Mouse (Mus musculus): ENCODE data around the gene Dscam. TPM values are rescaled to one million over a fixed set of nuclear protein-coding genes. Genes with fewer than 3 reads are reported as not detected.

Gene Dscam
- polyA plus RNA-seq, 1 experiment from 2014 or later = not detected

- H3K4me2 ChIP-seq (ENCODE audit: low read length) = no peak overlapping the region
- no peaks in the 10 kb centered on the region for H3K9me3 ChIP-seq (ENCODE audit: control insufficient read depth, low read length)
- H3K4me3 ChIP-seq (ENCODE audit: control insufficient read depth in 1 of 2, insufficient read depth in 1 of 2, low read depth in 1 of 2, low read length in 2 of 2) = no peak overlapping the region
- no peak overlapping the region for H3K27ac ChIP-seq (replicated peaks in 1 of 2; ENCODE audit: control insufficient read depth in 1 of 2, insufficient read depth in 1 of 2, low read depth in 2 of 2, low read length in 2 of 2)
- no peaks in the 10 kb centered on the region for H3K27me3 ChIP-seq (ENCODE audit: control insufficient read depth, insufficient read depth, low read length)
- no peak overlapping the region for H3K9ac ChIP-seq (ENCODE audit: low read length)
- no peaks in the 10 kb centered on the region for H3K36me3 ChIP-seq (ENCODE audit: control insufficient read depth, insufficient read depth, low read length)
- no peaks in the 10 kb centered on the region for H3K4me1 ChIP-seq (ENCODE audit: control insufficient read depth in 2 of 2, insufficient read depth in 2 of 2, low read length in 2 of 2)
- ATAC-seq (ENCODE audit: insufficient number of reproducible peaks, insufficient read depth, low FRiP score, low read depth) = no peak
- 68% methylated on average over 2 of the region's 2 CpGs for WGBS
These were observed 65.3 kb downstream of the Dscam start for GRCm38 (mm10) chr16:97105266-97105665.

GRCm38 (mm10) chr16:97103046-97103445, 67.5 kb downstream of the Dscam start:
- WGBS = 54% methylated on average over 2 of the region's 2 CpGs
- Histone ChIP-seq H3K36me3 (ENCODE audit: control insufficient read depth, insufficient read depth, low read length) (no peaks in the 10 kb centered on the region), H3K9ac (ENCODE audit: low read length) (no peak overlapping the region), H3K4me2 (ENCODE audit: low read length) (no peak overlapping the region), H3K4me3 (ENCODE audit: control insufficient read depth in 1 of 2, insufficient read depth in 1 of 2, low read depth in 1 of 2, low read length in 2 of 2) (no peak overlapping the region), H3K4me1 (ENCODE audit: control insufficient read depth in 2 of 2, insufficient read depth in 2 of 2, low read length in 2 of 2) (no peaks in the 10 kb centered on the region), H3K27me3 (ENCODE audit: control insufficient read depth, insufficient read depth, low read length) (no peaks in the 10 kb centered on the region), H3K27ac (replicated peaks in 1 of 2; ENCODE audit: control insufficient read depth in 1 of 2, insufficient read depth in 1 of 2, low read depth in 2 of 2, low read length in 2 of 2) (no peak overlapping the region), H3K9me3 (ENCODE audit: control insufficient read depth, low read length) (no peaks in the 10 kb centered on the region)
- ATAC-seq (ENCODE audit: insufficient number of reproducible peaks, insufficient read depth, low FRiP score, low read depth) = no peak

- H3K27me3 ChIP-seq (ENCODE audit: control insufficient read depth, insufficient read depth, low read length) = no peaks in the 10 kb centered on the region
- 75% methylated on average over 2 of the region's 2 CpGs for WGBS
- H3K4me1 ChIP-seq (ENCODE audit: control insufficient read depth in 2 of 2, insufficient read depth in 2 of 2, low read length in 2 of 2) = no peaks in the 10 kb centered on the region
- H3K4me2 ChIP-seq (ENCODE audit: low read length) = no peak overlapping the region
- ATAC-seq (ENCODE audit: insufficient number of reproducible peaks, insufficient read depth, low FRiP score, low read depth) = no peak
- H3K27ac ChIP-seq (replicated peaks in 1 of 2; ENCODE audit: control insufficient read depth in 1 of 2, insufficient read depth in 1 of 2, low read depth in 2 of 2, low read length in 2 of 2) = no peak overlapping the region
- H3K36me3 ChIP-seq (ENCODE audit: control insufficient read depth, insufficient read depth, low read length) = no peaks in the 10 kb centered on the region
- no peak overlapping the region for H3K4me3 ChIP-seq (ENCODE audit: control insufficient read depth in 1 of 2, insufficient read depth in 1 of 2, low read depth in 1 of 2, low read length in 2 of 2)
- H3K9me3 ChIP-seq (ENCODE audit: control insufficient read depth, low read length) = no peaks in the 10 kb centered on the region
- H3K9ac ChIP-seq (ENCODE audit: low read length) = no peak overlapping the region
These were observed 70.5 kb downstream of the Dscam start for GRCm38 (mm10) chr16:97100091-97100490.

- Histone ChIP-seq H3K4me1 (ENCODE audit: control insufficient read depth in 2 of 2, insufficient read depth in 2 of 2, low read length in 2 of 2) (no peaks in the 10 kb centered on the region), H3K27ac (replicated peaks in 1 of 2; ENCODE audit: control insufficient read depth in 1 of 2, insufficient read depth in 1 of 2, low read depth in 2 of 2, low read length in 2 of 2) (no peak overlapping the region), H3K27me3 (ENCODE audit: control insufficient read depth, insufficient read depth, low read length) (no peaks in the 10 kb centered on the region), H3K4me2 (ENCODE audit: low read length) (no peak overlapping the region), H3K4me3 (ENCODE audit: control insufficient read depth in 1 of 2, insufficient read depth in 1 of 2, low read depth in 1 of 2, low read length in 2 of 2) (no peak overlapping the region), H3K36me3 (ENCODE audit: control insufficient read depth, insufficient read depth, low read length) (no peaks in the 10 kb centered on the region), H3K9me3 (ENCODE audit: control insufficient read depth, low read length) (no peaks in the 10 kb centered on the region), H3K9ac (ENCODE audit: low read length) (no peak overlapping the region)
- ATAC-seq (ENCODE audit: insufficient number of reproducible peaks, insufficient read depth, low FRiP score, low read depth) = no peak
- WGBS = 80% methylated on average over 5 of the region's 5 CpGs
These were observed 72.0 kb downstream of the Dscam start for GRCm38 (mm10) chr16:97098508-97098907.

- H3K4me1 ChIP-seq (ENCODE audit: control insufficient read depth in 2 of 2, insufficient read depth in 2 of 2, low read length in 2 of 2) = no peaks in the 10 kb centered on the region
- no peak for ATAC-seq (ENCODE audit: insufficient number of reproducible peaks, insufficient read depth, low FRiP score, low read depth)
- H3K9me3 ChIP-seq (ENCODE audit: control insufficient read depth, low read length) = no peaks in the 10 kb centered on the region
- H3K9ac ChIP-seq (ENCODE audit: low read length) = no peak overlapping the region
- H3K4me2 ChIP-seq (ENCODE audit: low read length) = no peak overlapping the region
- no peaks in the 10 kb centered on the region for H3K27me3 ChIP-seq (ENCODE audit: control insufficient read depth, insufficient read depth, low read length)
- H3K36me3 ChIP-seq (ENCODE audit: control insufficient read depth, insufficient read depth, low read length) = no peaks in the 10 kb centered on the region
- 84% methylated on average over 2 of the region's 2 CpGs for WGBS
- no peak overlapping the region for H3K27ac ChIP-seq (replicated peaks in 1 of 2; ENCODE audit: control insufficient read depth in 1 of 2, insufficient read depth in 1 of 2, low read depth in 2 of 2, low read length in 2 of 2)
- no peak overlapping the region for H3K4me3 ChIP-seq (ENCODE audit: control insufficient read depth in 1 of 2, insufficient read depth in 1 of 2, low read depth in 1 of 2, low read length in 2 of 2)
These were observed 73.8 kb downstream of the Dscam start for GRCm38 (mm10) chr16:97096709-97097108.

- H3K27me3 ChIP-seq (ENCODE audit: control insufficient read depth, insufficient read depth, low read length) = no peaks in the 10 kb centered on the region
- no peak overlapping the region for H3K9ac ChIP-seq (ENCODE audit: low read length)
- no peak overlapping the region for H3K4me2 ChIP-seq (ENCODE audit: low read length)
- H3K4me1 ChIP-seq (ENCODE audit: control insufficient read depth in 2 of 2, insufficient read depth in 2 of 2, low read length in 2 of 2) = no peaks in the 10 kb centered on the region
- H3K27ac ChIP-seq (replicated peaks in 1 of 2; ENCODE audit: control insufficient read depth in 1 of 2, insufficient read depth in 1 of 2, low read depth in 2 of 2, low read length in 2 of 2) = no peak overlapping the region
- H3K4me3 ChIP-seq (ENCODE audit: control insufficient read depth in 1 of 2, insufficient read depth in 1 of 2, low read depth in 1 of 2, low read length in 2 of 2) = no peak overlapping the region
- no peak for ATAC-seq (ENCODE audit: insufficient number of reproducible peaks, insufficient read depth, low FRiP score, low read depth)
- WGBS = 78% methylated on average over 1 of the region's 1 CpGs
- H3K9me3 ChIP-seq (ENCODE audit: control insufficient read depth, low read length) = no peaks in the 10 kb centered on the region
- no peaks in the 10 kb centered on the region for H3K36me3 ChIP-seq (ENCODE audit: control insufficient read depth, insufficient read depth, low read length)
These were observed 75.1 kb downstream of the Dscam start for GRCm38 (mm10) chr16:97095496-97095895.

- Histone ChIP-seq H3K9ac (ENCODE audit: low read length) (no peak overlapping the region), H3K27ac (replicated peaks in 1 of 2; ENCODE audit: control insufficient read depth in 1 of 2, insufficient read depth in 1 of 2, low read depth in 2 of 2, low read length in 2 of 2) (no peak overlapping the region), H3K4me1 (ENCODE audit: control insufficient read depth in 2 of 2, insufficient read depth in 2 of 2, low read length in 2 of 2) (no peaks in the 10 kb centered on the region), H3K36me3 (ENCODE audit: control insufficient read depth, insufficient read depth, low read length) (no peaks in the 10 kb centered on the region), H3K27me3 (ENCODE audit: control insufficient read depth, insufficient read depth, low read length) (no peaks in the 10 kb centered on the region), H3K4me3 (ENCODE audit: control insufficient read depth in 1 of 2, insufficient read depth in 1 of 2, low read depth in 1 of 2, low read length in 2 of 2) (no peak overlapping the region), H3K4me2 (ENCODE audit: low read length) (no peak overlapping the region), H3K9me3 (ENCODE audit: control insufficient read depth, low read length) (no peaks in the 10 kb centered on the region)
- ATAC-seq (ENCODE audit: insufficient number of reproducible peaks, insufficient read depth, low FRiP score, low read depth) = no peak
- WGBS = 38% methylated on average over 3 of the region's 3 CpGs
These were observed 81.2 kb downstream of the Dscam start for GRCm38 (mm10) chr16:97089339-97089738.

- no peaks in the 10 kb centered on the region for H3K36me3 ChIP-seq (ENCODE audit: control insufficient read depth, insufficient read depth, low read length)
- no peak for ATAC-seq (ENCODE audit: insufficient number of reproducible peaks, insufficient read depth, low FRiP score, low read depth)
- 70% methylated on average over 2 of the region's 2 CpGs for WGBS
These were observed 86.9 kb downstream of the Dscam start for GRCm38 (mm10) chr16:97083694-97084093.

More at GRCm38 (mm10) chr16:97083694-97084093, 86.9 kb downstream of the Dscam start:
- H3K4me3 ChIP-seq (ENCODE audit: control insufficient read depth in 1 of 2, insufficient read depth in 1 of 2, low read depth in 1 of 2, low read length in 2 of 2) = no peak overlapping the region
- no peaks in the 10 kb centered on the region for H3K4me1 ChIP-seq (ENCODE audit: control insufficient read depth in 2 of 2, insufficient read depth in 2 of 2, low read length in 2 of 2)
- H3K4me2 ChIP-seq (ENCODE audit: low read length) = no peak overlapping the region
- no peaks in the 10 kb centered on the region for H3K9me3 ChIP-seq (ENCODE audit: control insufficient read depth, low read length)
- H3K9ac ChIP-seq (ENCODE audit: low read length) = no peak overlapping the region
- no peaks in the 10 kb centered on the region for H3K27me3 ChIP-seq (ENCODE audit: control insufficient read depth, insufficient read depth, low read length)
- H3K27ac ChIP-seq (replicated peaks in 1 of 2; ENCODE audit: control insufficient read depth in 1 of 2, insufficient read depth in 1 of 2, low read depth in 2 of 2, low read length in 2 of 2) = no peak overlapping the region

Measured in heart, embryonic 14.5 days (tissue).